Mouse (Mus musculus): ENCODE measurements around the gene Aox4. TPM values are rescaled to one million over a fixed set of nuclear protein-coding genes. Genes with fewer than 3 reads are reported as not detected.

Aox4 gene
- total and polyA plus RNA-seq, 2 experiments, result not detected

- H3K4me1 ChIP-seq (ENCODE audit: control insufficient read depth, insufficient read depth, low read length), result no peaks in the 10 kb centered on the region
- no peak for DNase-seq (ENCODE audit: extremely low read depth, low read depth, low spot score)
- no peak overlapping the region for H3K9ac ChIP-seq (ENCODE audit: low read depth, low read length)
- 75% methylated on average over 6 of the region's 6 CpGs for WGBS
- H3K36me3 ChIP-seq (ENCODE audit: control insufficient read depth, insufficient read depth, low read length), result no peaks in the 10 kb centered on the region
- H3K27ac ChIP-seq (replicated peaks; ENCODE audit: insufficient read depth, low read depth, low read length), result no peak overlapping the region
- H3K4me3 ChIP-seq (ENCODE audit: insufficient read depth, low read depth, low read length), result no peak overlapping the region
- H3K79me2 ChIP-seq (ENCODE audit: control insufficient read depth, insufficient read depth, low read length), result no peaks in the 10 kb centered on the region
- TF ChIP-seq CTCF (IDR thresholded peaks at IDR 0.05; ENCODE audit: low read depth, low read length) (no peak), POLR2A (IDR thresholded peaks at IDR 0.05; ENCODE audit: extremely low read depth, insufficient read depth, low read length) (no peak)
- no peaks in the 10 kb centered on the region for H3K27me3 ChIP-seq (ENCODE audit: control insufficient read depth, insufficient read depth, low read length)
Measured at GRCm38 (mm10) chr1:58302015-58302414, 91.8 kb downstream of the Aox4 start.

- Histone ChIP-seq H3K36me3 (ENCODE audit: control insufficient read depth, insufficient read depth, low read length) (no peaks in the 10 kb centered on the region), H3K4me1 (ENCODE audit: control insufficient read depth, insufficient read depth, low read length) (no peaks in the 10 kb centered on the region), H3K27me3 (ENCODE audit: control insufficient read depth, insufficient read depth, low read length) (no peaks in the 10 kb centered on the region), H3K27ac (replicated peaks; ENCODE audit: insufficient read depth, low read depth, low read length) (no peak overlapping the region), H3K4me3 (ENCODE audit: insufficient read depth, low read depth, low read length) (no peak overlapping the region), H3K79me2 (ENCODE audit: control insufficient read depth, insufficient read depth, low read length) (no peaks in the 10 kb centered on the region), H3K9ac (ENCODE audit: low read depth, low read length) (no peak overlapping the region)
- TF ChIP-seq POLR2A (IDR thresholded peaks at IDR 0.05; ENCODE audit: extremely low read depth, insufficient read depth, low read length), result no peak
- DNase-seq (ENCODE audit: extremely low read depth, low read depth, low spot score), result no peak
- WGBS, result 89% methylated on average over 6 of the region's 6 CpGs
Measured at GRCm38 (mm10) chr1:58303009-58303408, 92.8 kb downstream of the Aox4 start.

- TF ChIP-seq POLR2A (IDR thresholded peaks at IDR 0.05; ENCODE audit: extremely low read depth, insufficient read depth, low read length) (no peak), CTCF (IDR thresholded peaks at IDR 0.05; ENCODE audit: low read depth, low read length) (no peak)
- H3K27ac ChIP-seq (replicated peaks; ENCODE audit: insufficient read depth, low read depth, low read length), result no peak overlapping the region
- DNase-seq (ENCODE audit: extremely low read depth, low read depth, low spot score), result no peak
- no peak overlapping the region for H3K9ac ChIP-seq (ENCODE audit: low read depth, low read length)
- no peaks in the 10 kb centered on the region for H3K36me3 ChIP-seq (ENCODE audit: control insufficient read depth, insufficient read depth, low read length)
- WGBS, result 81% methylated on average over 4 of the region's 4 CpGs
- H3K4me1 ChIP-seq (ENCODE audit: control insufficient read depth, insufficient read depth, low read length), result no peaks in the 10 kb centered on the region
- H3K27me3 ChIP-seq (ENCODE audit: control insufficient read depth, insufficient read depth, low read length), result no peaks in the 10 kb centered on the region
- H3K79me2 ChIP-seq (ENCODE audit: control insufficient read depth, insufficient read depth, low read length), result no peaks in the 10 kb centered on the region
- no peak overlapping the region for H3K4me3 ChIP-seq (ENCODE audit: insufficient read depth, low read depth, low read length)
Measured at GRCm38 (mm10) chr1:58303726-58304125, 93.5 kb downstream of the Aox4 start.

GRCm38 (mm10) chr1:58304296-58304695 lies 94.1 kb downstream of the Aox4 start:
- H3K4me1 ChIP-seq (ENCODE audit: control insufficient read depth, insufficient read depth, low read length), result no peaks in the 10 kb centered on the region
- H3K9ac ChIP-seq (ENCODE audit: low read depth, low read length), result no peak overlapping the region
- H3K4me3 ChIP-seq (ENCODE audit: insufficient read depth, low read depth, low read length), result no peak overlapping the region
- no peak for DNase-seq (ENCODE audit: extremely low read depth, low read depth, low spot score)
- H3K27ac ChIP-seq (replicated peaks; ENCODE audit: insufficient read depth, low read depth, low read length), result no peak overlapping the region
- WGBS, result 80% methylated on average over 12 of the region's 12 CpGs
- TF ChIP-seq POLR2A (IDR thresholded peaks at IDR 0.05; ENCODE audit: extremely low read depth, insufficient read depth, low read length) (no peak), CTCF (IDR thresholded peaks at IDR 0.05; ENCODE audit: low read depth, low read length) (no peak)
- H3K79me2 ChIP-seq (ENCODE audit: control insufficient read depth, insufficient read depth, low read length), result no peaks in the 10 kb centered on the region
- H3K27me3 ChIP-seq (ENCODE audit: control insufficient read depth, insufficient read depth, low read length), result no peaks in the 10 kb centered on the region
- H3K36me3 ChIP-seq (ENCODE audit: control insufficient read depth, insufficient read depth, low read length), result no peaks in the 10 kb centered on the region

GRCm38 (mm10) chr1:58307181-58307580 lies 97.0 kb downstream of the Aox4 start:
- no peaks in the 10 kb centered on the region for H3K79me2 ChIP-seq (ENCODE audit: control insufficient read depth, insufficient read depth, low read length)
- no peaks in the 10 kb centered on the region for H3K27me3 ChIP-seq (ENCODE audit: control insufficient read depth, insufficient read depth, low read length)
- no peak overlapping the region for H3K9ac ChIP-seq (ENCODE audit: low read depth, low read length)
- H3K4me3 ChIP-seq (ENCODE audit: insufficient read depth, low read depth, low read length), result no peak overlapping the region
- H3K4me1 ChIP-seq (ENCODE audit: control insufficient read depth, insufficient read depth, low read length), result no peaks in the 10 kb centered on the region
- peak; percentile 28 for DNase-seq (ENCODE audit: extremely low read depth, low read depth, low spot score)
- WGBS, result 32% methylated on average over 8 of the region's 8 CpGs
- no peak overlapping the region for H3K27ac ChIP-seq (replicated peaks; ENCODE audit: insufficient read depth, low read depth, low read length)
- H3K36me3 ChIP-seq (ENCODE audit: control insufficient read depth, insufficient read depth, low read length), result no peaks in the 10 kb centered on the region
- TF ChIP-seq CTCF (IDR thresholded peaks at IDR 0.05; ENCODE audit: low read depth, low read length), result no peak
- no peak for TF ChIP-seq POLR2A (IDR thresholded peaks at IDR 0.05; ENCODE audit: extremely low read depth, insufficient read depth, low read length)

GRCm38 (mm10) chr1:58308594-58308993 lies 98.4 kb downstream of the Aox4 start:
- 91% methylated on average over 8 of the region's 8 CpGs for WGBS
- Histone ChIP-seq H3K27ac (replicated peaks; ENCODE audit: insufficient read depth, low read depth, low read length) (no peak overlapping the region), H3K27me3 (ENCODE audit: control insufficient read depth, insufficient read depth, low read length) (no peaks in the 10 kb centered on the region), H3K79me2 (ENCODE audit: control insufficient read depth, insufficient read depth, low read length) (no peaks in the 10 kb centered on the region), H3K9ac (ENCODE audit: low read depth, low read length) (no peak overlapping the region), H3K4me1 (ENCODE audit: control insufficient read depth, insufficient read depth, low read length) (no peaks in the 10 kb centered on the region), H3K4me3 (ENCODE audit: insufficient read depth, low read depth, low read length) (no peak overlapping the region), H3K36me3 (ENCODE audit: control insufficient read depth, insufficient read depth, low read length) (no peaks in the 10 kb centered on the region)
- TF ChIP-seq CTCF (IDR thresholded peaks at IDR 0.05; ENCODE audit: low read depth, low read length) (no peak), POLR2A (IDR thresholded peaks at IDR 0.05; ENCODE audit: extremely low read depth, insufficient read depth, low read length) (no peak)
- no peak for DNase-seq (ENCODE audit: extremely low read depth, low read depth, low spot score)

Measured in liver, adult 2 months (tissue).